Mouse (Mus musculus) left cerebral cortex, adult 11 months (tissue): Measurements from ENCODE around the gene Tmem39b.

ENCODE experiments used
- DNase-seq: peaks from one replicate; pipeline ENCODE4 v3.0.0; 2022; ENCODE audit warnings: low spot score

Gene Tmem39b

GRCm38 (mm10) chr4:129683901-129684493 is 12.6 kb downstream of the Tmem39b start:
- no peak for DNase-seq

GRCm38 (mm10) chr4:129681837-129682236 is 14.8 kb downstream of the Tmem39b start:
- DNase-seq, result no peak

DNA sequence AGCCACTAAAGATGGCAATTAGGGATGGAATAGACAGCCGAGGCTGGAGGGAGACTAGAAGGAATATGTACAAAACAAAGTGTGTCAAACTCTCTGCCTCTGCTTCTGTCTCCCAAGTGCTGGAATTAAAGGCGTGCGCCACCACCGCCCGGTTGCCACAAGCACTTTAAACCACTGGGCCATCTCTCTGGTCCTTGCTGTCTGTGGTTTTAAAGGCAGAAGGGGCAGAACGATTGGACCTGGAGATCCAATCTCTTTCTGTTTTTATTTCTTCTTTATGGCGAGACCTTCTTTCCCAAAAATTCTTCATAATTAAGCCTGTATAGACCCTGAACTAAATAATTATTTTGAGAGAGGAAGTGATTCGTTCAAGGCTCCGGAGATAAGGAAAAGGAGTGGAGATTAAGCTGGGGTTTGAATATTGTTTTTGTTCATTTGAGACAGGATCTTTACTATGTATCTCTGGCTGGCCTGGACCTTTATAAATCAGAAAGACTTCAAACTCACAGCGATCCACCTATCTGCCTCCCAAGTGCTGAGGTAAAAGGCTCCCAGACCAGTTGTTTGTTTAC is 23.7 kb downstream of the Tmem39b start:
- no peak for DNase-seq

DNA sequence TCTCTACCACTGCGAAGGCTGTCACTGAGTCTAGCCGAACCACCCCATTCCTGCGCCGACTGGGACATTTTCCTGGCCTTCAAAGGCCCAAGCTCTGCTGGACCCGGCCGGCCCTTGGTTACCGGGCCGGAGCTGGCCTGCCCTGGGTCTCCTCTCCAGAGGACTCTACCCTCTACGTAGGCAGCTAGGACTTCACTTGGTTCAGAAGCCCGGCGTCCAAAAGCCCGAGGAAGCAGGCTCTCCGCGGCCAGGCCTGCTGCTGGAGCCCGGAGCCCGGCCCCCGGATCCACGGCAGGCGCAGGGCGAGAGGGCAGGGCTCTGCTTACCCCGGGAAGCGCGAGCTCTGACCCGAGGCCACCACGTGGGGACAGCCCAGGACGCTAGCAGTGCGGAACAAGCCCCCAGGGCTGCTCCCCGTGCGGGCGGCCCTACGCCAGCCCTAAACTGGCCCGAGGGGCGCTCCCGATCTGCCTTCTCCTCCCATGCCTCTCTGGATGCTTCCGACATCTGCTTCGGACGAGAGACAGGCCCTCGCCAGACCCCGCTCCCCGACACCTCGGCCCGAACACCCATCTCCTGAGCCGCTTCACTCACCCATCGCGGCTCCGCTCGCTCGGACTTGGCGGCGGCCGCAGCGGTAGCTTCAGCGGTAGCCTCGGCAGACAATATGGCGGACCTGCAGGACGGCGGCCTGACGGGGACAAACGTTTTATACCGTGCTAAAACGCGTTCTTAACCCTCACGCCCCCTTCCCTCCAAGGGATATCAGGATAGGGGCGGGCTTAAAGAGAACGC is 24.4 kb downstream of the Tmem39b start, which contains the start of gene Kpna6:
Kpna6 (minus strand) TSS at position 685 of the 795 bp plus-strand sequence.
- peak; percentile 78 for DNase-seq

GRCm38 (mm10) chr4:129671491-129672082 is 25.1 kb downstream of the Tmem39b start:
- no peak for DNase-seq

DNA sequence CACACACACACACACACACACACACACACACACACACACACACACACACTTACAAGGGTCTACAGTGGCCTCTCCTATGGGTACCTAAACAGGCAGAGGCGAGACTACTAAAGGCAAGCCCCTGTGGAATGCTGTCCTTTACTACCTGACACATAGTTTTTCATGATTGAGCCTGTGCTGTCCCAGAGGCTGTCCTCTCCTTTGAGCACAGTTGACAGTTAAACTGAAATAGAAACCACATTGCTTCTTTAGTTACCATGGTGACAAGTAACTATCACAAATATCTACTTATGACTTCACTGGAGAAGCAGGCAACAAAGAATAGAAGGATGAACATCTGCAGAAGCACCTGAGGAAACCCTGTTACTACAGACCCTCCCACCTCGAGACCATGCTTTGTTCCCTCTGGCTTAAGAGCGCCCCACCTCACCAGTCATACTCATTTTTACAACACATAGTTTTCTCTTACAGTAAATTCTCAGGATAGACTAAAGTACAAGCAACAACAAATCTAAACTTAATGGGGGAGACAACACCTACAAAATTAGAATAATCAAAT is 34.3 kb downstream of the Tmem39b start:
- DNase-seq, result no peak

GRCm38 (mm10) chr4:129661584-129661983 is 35.1 kb downstream of the Tmem39b start:
- no peak for DNase-seq

DNA sequence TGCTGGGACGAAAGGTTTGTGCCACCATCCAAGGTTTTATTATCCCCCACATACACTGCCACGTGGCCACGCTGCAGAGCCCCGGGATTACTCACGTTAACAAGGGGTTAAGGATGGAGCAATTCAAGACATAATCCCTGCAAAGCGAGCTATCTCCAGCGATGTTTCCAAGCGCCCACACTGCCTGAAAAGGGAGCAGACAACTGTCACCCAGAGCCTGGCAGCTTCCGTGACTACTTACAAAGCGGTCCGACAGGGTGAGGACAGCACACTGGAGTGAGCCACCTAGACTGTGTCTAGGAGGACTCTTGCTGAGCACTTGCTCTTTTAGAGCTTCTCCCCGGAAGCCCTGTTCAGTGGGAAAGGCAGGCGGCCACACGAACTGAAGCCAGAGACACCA is 41.9 kb downstream of the Tmem39b start:
- DNase-seq, result no peak

GRCm38 (mm10) chr4:129650359-129650758 is 46.3 kb downstream of the Tmem39b start:
- DNase-seq, result no peak

- no peak for DNase-seq
Observed at GRCm38 (mm10) chr4:129648656-129649055, 48.0 kb downstream of the Tmem39b start.

- no peak for DNase-seq
Observed at GRCm38 (mm10) chr4:129645204-129645603, 51.4 kb downstream of the Tmem39b start.

DNA sequence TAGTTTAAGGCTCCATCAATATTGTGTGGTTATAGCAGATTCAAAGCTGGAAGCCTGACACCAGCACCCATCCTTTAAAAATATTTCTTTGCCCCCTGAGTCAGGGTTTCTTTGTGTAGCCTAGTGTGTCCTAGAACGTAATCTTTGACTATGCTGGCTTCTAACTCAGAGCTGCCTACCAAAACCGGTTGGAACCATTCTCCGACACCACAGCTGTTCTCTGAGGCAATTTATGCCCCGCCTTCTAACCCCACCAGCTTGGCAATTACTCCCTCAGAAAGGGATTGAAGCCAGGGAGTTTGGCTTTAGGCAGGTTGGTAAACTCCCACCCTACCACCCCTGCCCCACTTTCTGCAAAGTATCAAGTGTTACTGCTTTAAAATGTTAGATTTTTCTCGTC is 54.9 kb downstream of the Tmem39b start:
- no peak for DNase-seq

- DNase-seq, result peak; percentile 94
Observed at GRCm38 (mm10) chr4:129640638-129641467, 55.8 kb downstream of the Tmem39b start, which contains the start of gene Txlna. Gene Txlna (minus strand): TSS chr4:129641065.

GRCm38 (mm10) chr4:129640101-129640637 is 56.5 kb downstream of the Tmem39b start:
- no peak for DNase-seq

- no peak for DNase-seq
Observed at GRCm38 (mm10) chr4:129639221-129639620, 57.4 kb downstream of the Tmem39b start.

- DNase-seq, result no peak
Observed at GRCm38 (mm10) chr4:129633852-129634251, 62.8 kb downstream of the Tmem39b start.

- DNase-seq, result no peak
Observed at GRCm38 (mm10) chr4:129631867-129632266, 64.8 kb downstream of the Tmem39b start.

DNA sequence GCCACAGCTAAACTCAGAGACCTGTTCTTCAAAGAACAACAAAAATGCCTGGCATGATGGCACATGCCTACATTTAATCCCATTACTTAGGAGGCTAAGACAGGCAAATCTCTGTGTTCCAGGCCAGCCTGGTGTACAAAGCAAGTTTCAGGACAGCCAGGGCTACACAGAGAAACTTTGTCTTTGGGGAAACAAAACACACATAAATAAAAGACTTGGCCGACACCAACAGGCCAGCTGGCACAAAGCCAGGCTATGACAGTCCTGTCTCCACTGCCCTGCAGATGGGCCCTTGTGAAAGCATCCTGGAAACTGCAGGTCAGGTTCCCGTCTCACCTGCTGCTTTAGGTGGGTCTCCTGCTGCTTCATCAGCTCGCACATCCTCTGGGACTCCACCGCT is 65.7 kb downstream of the Tmem39b start:
- no peak for DNase-seq
